Mouse (Mus musculus) embryonic facial prominence, embryonic 14.5 days (tissue): ENCODE measurements around the gene Babam2. TPM values are rescaled to one million over a fixed set of nuclear protein-coding genes. Genes with fewer than 3 reads are reported as not detected.

ENCODE experiments used
- ATAC-seq: fragments of 200-750 bp; cut with Nextera tagmentation; 2 replicates; pipeline ENCODE4 v1.8.0; 2017; ENCODE audit warnings: low read depth, moderate number of reproducible peaks, moderate TSS enrichment
- DNase-seq: peaks from one replicate; pipeline ENCODE4 v3.0.0-alpha.2; 2015; ENCODE audit warnings: low spot score
- H3K27ac ChIP-seq: fragments of 300-500 bp; sonication (generic); replicated peaks from 2 replicates; pipeline ENCODE4 v1.5.1; 2014; ENCODE audit warnings: low read depth, mild to moderate bottlenecking, low read length, moderate library complexity
- H3K27me3 ChIP-seq: fragments of 300-500 bp; sonication (generic); replicated peaks from 2 replicates; pipeline ENCODE4 v1.6.1; 2014; ENCODE audit warnings: low read length; ENCODE audit not compliant: control insufficient read depth, insufficient read depth
- H3K36me3 ChIP-seq: fragments of 300-500 bp; sonication (generic); 2 replicates; pipeline ENCODE4 v1.6.1; 2014; ENCODE audit warnings: low read length, mixed read lengths; ENCODE audit not compliant: control insufficient read depth, insufficient read depth
- H3K4me1 ChIP-seq: fragments of 300-500 bp; sonication (generic); 2 replicates; pipeline ENCODE4 v1.6.1; 2014; ENCODE audit warnings: antibody characterized with exemption, low read length; ENCODE audit not compliant: control insufficient read depth, insufficient read depth
- H3K4me2 ChIP-seq: fragments of 300-500 bp; sonication (generic); 2 replicates; pipeline ENCODE4 v1.6.1; 2014; ENCODE audit warnings: low read depth, mild to moderate bottlenecking, low read length, moderate library complexity, mixed read lengths
- H3K4me3 ChIP-seq: fragments of 300-500 bp; sonication (generic); 2 replicates; pipeline ENCODE4 v1.5.1; 2014; ENCODE audit warnings: low read depth, mild to moderate bottlenecking, low read length
- H3K9ac ChIP-seq: fragments of 300-500 bp; sonication (generic); 2 replicates; pipeline ENCODE4 v1.6.1; 2014; ENCODE audit warnings: low read depth, mild to moderate bottlenecking, low read length, moderate library complexity, mixed read lengths
- H3K9me3 ChIP-seq: fragments of 300-500 bp; sonication (generic); 2 replicates; pipeline ENCODE4 v1.6.1; 2016; ENCODE audit warnings: low read length; ENCODE audit not compliant: control insufficient read depth
- WGBS: fragments of 180-500 bp; shearing (Covaris S2); extraction: QIAGEN DNeasy Blood & Tissue Kit; methylation state at CpG from one replicate; pipeline ENCODE4 v1.1.7; 2014; 5-methylcytosine and 5-hydroxymethylcytosine counted together
- polyA plus RNA-seq: library from polyadenylated mRNA; unstranded; fragments of >200 nt; fragmentation: Nextera tagmentation; extraction: Ambion mirVana; gene quantifications from 2 replicates; pipeline ENCODE4 v1.2.1, GENCODE M21; 2014

Babam2 gene
- polyA plus RNA-seq, 1 experiment from 2014 or later = 37.6 TPM

DNA sequence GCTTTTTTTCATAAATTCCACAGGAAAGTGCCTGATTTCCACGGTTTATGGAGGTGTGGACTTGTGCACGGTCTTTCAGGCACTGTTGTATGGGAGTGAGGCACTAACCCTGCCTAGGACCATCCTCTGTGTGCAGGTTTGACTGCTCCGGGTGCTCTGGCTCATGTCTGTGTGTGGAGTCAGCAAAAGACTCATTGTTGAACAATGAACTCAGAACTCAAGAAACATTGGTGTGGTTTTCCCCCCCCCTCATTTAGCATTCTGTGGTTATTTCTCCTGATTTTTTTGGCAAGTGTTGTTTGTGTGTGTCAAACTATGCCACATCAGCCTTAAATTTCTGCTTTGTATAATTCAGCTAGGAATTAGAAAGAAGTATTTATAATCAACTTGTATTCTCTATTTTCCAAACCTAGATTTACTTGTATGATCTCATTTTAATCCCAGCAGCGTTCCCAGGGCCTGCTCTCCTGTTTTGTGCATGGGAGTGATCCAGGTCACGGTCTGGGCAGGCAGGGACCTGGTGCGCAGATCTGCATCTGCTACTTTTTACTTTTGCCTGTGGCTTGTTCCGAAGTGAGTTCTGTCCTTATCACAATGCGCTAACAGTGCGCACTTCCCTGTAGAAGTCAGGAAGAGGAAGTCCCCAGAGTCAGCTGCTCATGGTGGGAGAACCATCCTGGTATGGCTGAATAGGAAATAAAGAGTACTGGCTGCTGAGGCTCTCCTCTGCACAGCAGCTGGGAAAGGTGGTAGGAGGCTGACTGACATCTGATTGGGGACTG, 61.0 kb downstream of the Babam2 start:
- no peak overlapping the region for H3K27ac ChIP-seq
- DNase-seq (peak; percentile 16), ATAC-seq (no peak)
- H3K4me1 ChIP-seq = no peaks in the 10 kb centered on the region
- no peaks in the 10 kb centered on the region for H3K27me3 ChIP-seq
- no peak overlapping the region for H3K4me2 ChIP-seq
- no peaks in the 10 kb centered on the region for H3K9me3 ChIP-seq
- no peak overlapping the region for H3K4me3 ChIP-seq
- H3K9ac ChIP-seq = no peak overlapping the region
- WGBS = 72% methylated on average over 9 of the region's 9 CpGs
- no peaks in the 10 kb centered on the region for H3K36me3 ChIP-seq

DNA sequence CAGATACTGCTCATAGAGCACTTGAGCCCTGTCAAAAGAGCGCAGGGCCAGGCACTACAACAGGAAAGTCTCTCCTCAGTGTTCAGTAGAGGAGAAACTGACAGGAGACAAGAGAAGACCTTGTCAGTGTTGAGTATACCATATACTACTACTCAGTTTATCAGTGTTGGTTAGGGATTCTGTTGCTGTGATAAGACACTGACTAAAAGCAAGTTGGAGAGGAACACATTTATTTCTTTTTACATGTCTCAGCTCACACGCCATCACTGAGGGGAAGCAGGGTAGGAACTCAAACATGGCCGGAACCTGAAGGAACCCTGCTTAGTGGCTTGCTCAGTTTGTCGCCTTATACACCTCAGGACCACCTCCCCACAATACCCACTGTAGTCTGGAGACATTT, 64.4 kb downstream of the Babam2 start:
- Histone ChIP-seq H3K36me3 (no peaks in the 10 kb centered on the region), H3K9me3 (no peaks in the 10 kb centered on the region), H3K27ac (no peak overlapping the region), H3K4me3 (no peak overlapping the region), H3K4me1 (no peaks in the 10 kb centered on the region), H3K4me2 (no peak overlapping the region), H3K9ac (no peak overlapping the region), H3K27me3 (no peaks in the 10 kb centered on the region)
- DNase-seq = no peak
- ATAC-seq = no peak
- 94% methylated on average over 4 of the region's 4 CpGs for whole genome bisulfite sequencing

DNA sequence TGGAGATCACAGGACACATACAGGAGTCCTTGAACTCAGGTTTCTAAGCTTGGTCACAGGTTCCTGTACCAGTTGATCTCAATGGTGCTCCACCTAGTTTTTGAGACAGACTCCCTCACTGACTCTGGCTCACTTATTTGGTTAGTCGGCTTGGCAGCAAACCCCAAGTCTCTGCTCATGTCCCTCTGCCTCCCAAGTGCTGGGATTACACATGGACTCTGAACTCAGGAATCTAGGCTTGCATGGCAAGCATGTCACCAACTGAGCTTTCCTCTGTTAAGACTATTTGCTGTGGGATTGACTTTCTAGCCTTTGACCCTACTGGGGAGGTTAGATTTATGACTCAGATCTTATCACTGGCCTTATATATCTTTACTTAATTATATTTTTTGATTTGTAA, 65.3 kb downstream of the Babam2 start:
- ATAC-seq (no peak), DNase-seq (no peak)
- no peak overlapping the region for H3K4me3 ChIP-seq
- H3K9ac ChIP-seq = no peak overlapping the region
- no peaks in the 10 kb centered on the region for H3K27me3 ChIP-seq
- no peak overlapping the region for H3K4me2 ChIP-seq
- 86% methylated on average over 1 of the region's 1 CpGs for WGBS
- no peak overlapping the region for H3K27ac ChIP-seq
- no peaks in the 10 kb centered on the region for H3K9me3 ChIP-seq
- H3K4me1 ChIP-seq = no peaks in the 10 kb centered on the region
- no peaks in the 10 kb centered on the region for H3K36me3 ChIP-seq

DNA sequence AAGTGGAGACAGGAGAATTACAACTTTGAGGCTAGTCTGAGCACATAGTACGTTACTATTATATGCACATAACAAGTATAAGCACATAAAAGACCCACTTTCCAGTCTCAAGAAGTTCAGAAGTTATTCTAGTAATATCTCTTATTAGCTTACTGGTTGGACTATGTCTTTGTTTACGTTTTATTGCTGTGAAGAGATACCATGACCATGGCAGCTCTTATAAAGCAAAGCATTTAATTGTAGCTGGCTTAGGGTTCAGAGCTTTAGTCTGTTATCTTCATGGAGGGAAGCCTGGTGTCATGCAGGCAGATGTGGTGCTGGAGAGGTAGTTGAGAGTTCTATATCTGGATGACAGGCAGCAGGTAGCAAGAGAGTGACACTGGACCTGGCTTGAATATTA, 68.3 kb downstream of the Babam2 start:
- Histone ChIP-seq H3K27ac (no peak overlapping the region), H3K36me3 (no peaks in the 10 kb centered on the region), H3K9me3 (no peaks in the 10 kb centered on the region), H3K9ac (no peak overlapping the region), H3K4me1 (no peaks in the 10 kb centered on the region), H3K4me3 (no peak overlapping the region), H3K27me3 (no peaks in the 10 kb centered on the region), H3K4me2 (no peak overlapping the region)
- WGBS = 87% methylated on average over 2 of the region's 2 CpGs
- no peak for DNase-seq
- no peak for ATAC-seq

DNA sequence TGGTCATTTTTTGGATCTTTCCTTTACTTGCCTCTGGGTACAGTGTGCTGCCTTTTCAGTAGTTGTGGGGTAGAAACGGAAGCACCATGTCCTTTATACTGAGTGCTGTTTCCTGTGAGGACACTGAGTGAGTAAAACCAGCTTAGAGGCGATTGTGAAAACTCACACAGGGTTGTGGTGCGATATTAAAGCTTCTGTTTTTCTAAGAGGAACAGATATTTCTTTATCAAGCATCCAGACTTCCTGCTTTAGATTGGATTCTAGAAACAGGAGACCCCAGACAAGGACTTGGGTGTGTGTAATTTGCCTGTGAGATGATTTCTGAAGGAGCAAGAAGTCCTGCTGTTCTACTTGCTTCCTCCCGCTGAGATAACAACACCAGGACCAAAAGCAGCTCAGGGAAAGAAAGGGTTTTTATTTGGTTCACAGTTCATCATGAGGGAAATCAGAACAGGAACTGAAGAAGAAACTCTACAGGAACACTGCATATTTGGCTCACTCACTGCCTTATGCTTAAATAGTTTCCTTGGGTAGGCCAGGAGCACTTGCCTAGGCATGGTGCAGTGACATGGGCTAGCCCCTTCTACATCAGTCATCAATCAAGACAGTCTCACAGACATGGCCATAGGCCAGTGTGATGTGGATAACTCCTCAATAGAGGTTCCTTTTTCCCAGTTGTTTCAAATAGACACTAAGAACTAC, 69.5 kb downstream of the Babam2 start:
- Histone ChIP-seq H3K9ac (peak overlapping the region; percentile 8; the same call in 1 of the 2 replicates), H3K9me3 (no peaks in the 10 kb centered on the region), H3K27ac (no peak overlapping the region), H3K4me1 (no peaks in the 10 kb centered on the region), H3K36me3 (no peaks in the 10 kb centered on the region), H3K4me2 (no peak overlapping the region), H3K4me3 (no peak overlapping the region), H3K27me3 (no peaks in the 10 kb centered on the region)
- WGBS = 39% methylated on average over 4 of the region's 4 CpGs
- ATAC-seq = no peak
- no peak for DNase-seq

DNA sequence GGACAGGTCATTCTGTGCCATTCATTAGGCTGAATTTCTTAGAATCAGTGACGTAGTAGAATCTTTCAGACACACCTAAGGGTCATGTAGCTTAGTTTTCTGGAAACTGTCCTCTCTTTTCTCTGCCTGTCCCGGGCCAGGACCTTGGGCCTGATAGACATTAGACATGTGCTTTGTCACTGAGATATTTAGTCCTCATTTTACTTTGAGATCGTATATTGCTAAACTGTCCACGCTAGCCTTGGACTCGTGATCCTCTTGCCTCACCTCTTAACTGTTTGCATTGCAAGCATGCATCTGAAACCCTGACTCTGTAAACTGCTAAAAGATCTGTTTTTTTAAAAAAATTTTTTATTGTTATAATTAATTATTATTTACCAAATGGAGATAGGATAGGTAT, 74.0 kb downstream of the Babam2 start:
- Histone ChIP-seq H3K9me3 (no peaks in the 10 kb centered on the region), H3K36me3 (no peaks in the 10 kb centered on the region), H3K4me2 (no peak overlapping the region), H3K9ac (no peak overlapping the region), H3K27me3 (no peaks in the 10 kb centered on the region), H3K4me3 (no peak overlapping the region), H3K27ac (no peak overlapping the region), H3K4me1 (no peaks in the 10 kb centered on the region)
- WGBS = 94% methylated on average over 5 of the region's 5 CpGs
- ATAC-seq = no peak
- no peak for DNase-seq

DNA sequence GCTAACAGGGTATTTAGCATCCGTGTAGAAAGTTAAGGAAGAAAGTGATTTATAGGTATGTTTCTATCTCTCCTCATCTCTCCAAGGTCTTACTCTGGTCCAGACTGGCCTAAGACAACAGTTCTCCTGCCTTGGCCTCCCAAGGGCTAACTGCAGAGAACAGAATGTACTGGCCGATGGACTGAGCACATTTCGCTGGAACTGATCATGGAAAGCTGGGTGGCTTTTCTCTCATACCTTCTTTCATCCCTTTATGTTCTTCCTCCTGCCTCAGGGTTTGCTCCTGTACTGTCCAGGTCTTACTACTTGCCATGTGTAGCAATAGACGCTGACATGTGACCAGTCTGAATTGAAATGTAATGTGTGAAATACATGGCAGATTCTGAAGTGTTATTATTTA, 74.4 kb downstream of the Babam2 start:
- WGBS = 87% methylated on average over 4 of the region's 4 CpGs
- ATAC-seq (no peak), DNase-seq (no peak)
- no peaks in the 10 kb centered on the region for H3K27me3 ChIP-seq
- no peak overlapping the region for H3K4me2 ChIP-seq
- H3K4me3 ChIP-seq = no peak overlapping the region
- H3K36me3 ChIP-seq = no peaks in the 10 kb centered on the region
- H3K27ac ChIP-seq = no peak overlapping the region
- no peaks in the 10 kb centered on the region for H3K4me1 ChIP-seq
- H3K9me3 ChIP-seq = no peaks in the 10 kb centered on the region
- no peak overlapping the region for H3K9ac ChIP-seq

DNA sequence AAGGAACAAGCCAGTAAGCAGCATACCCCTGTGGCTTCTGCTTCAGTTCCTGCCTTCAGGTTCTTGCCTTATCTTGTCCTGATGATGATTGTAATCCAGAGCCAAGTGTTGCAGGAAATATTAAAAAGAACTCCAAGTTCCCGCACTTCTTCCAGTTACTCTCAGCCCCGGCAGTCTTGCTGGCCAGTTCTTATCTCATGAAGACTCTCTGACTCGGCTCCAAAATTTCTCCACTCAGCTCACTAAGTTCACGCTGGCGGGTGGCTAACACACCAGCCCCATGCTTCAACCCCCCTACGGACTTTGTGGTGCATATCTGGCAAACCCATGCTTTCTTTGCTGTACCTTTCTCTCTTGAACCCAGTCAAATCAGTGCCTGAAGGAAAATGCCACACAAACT, 77.5 kb downstream of the Babam2 start:
- 91% methylated on average over 6 of the region's 6 CpGs for WGBS
- Histone ChIP-seq H3K4me3 (no peak overlapping the region), H3K36me3 (no peaks in the 10 kb centered on the region), H3K27ac (no peak overlapping the region), H3K9me3 (no peaks in the 10 kb centered on the region), H3K4me1 (no peaks in the 10 kb centered on the region), H3K27me3 (no peaks in the 10 kb centered on the region), H3K9ac (no peak overlapping the region), H3K4me2 (no peak overlapping the region)
- ATAC-seq = no peak
- no peak for DNase-seq

DNA sequence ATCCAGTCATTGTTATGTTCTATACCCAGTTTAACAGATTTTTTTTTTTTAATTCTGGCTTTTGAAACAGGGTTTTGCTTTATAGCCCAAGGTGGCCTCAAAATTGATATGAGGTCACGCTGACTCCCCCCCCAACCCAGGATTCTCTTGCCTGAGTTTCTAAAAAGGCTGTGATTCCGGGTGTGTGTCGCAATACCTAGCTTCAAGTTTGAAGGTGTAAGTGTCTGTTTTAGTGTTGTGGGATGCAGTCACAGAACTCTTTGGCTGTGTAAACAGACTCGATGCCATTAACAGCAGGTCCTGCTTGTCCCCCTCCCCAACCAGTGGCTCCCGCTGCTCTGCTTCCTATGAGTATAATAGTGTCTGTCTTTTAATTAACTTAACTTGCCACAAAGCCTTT, 84.1 kb downstream of the Babam2 start:
- Histone ChIP-seq H3K4me3 (no peak overlapping the region), H3K4me2 (no peak overlapping the region), H3K4me1 (peaks cover 5% of the 10 kb centered on the region), H3K27ac (no peak overlapping the region), H3K9me3 (no peaks in the 10 kb centered on the region), H3K9ac (no peak overlapping the region), H3K27me3 (no peaks in the 10 kb centered on the region), H3K36me3 (no peaks in the 10 kb centered on the region)
- DNase-seq (no peak), ATAC-seq (no peak)
- WGBS = 81% methylated on average over 5 of the region's 5 CpGs
